Mouse (Mus musculus) liver, postnatal 0 days (tissue): ENCODE data around the gene Nr6a1. TPM values are rescaled to one million over a fixed set of nuclear protein-coding genes. Genes with fewer than 3 reads are reported as not detected.

Source experiments
- ATAC-seq: fragments of 200-750 bp; cut with Nextera tagmentation; 2 replicates; pipeline ENCODE4 v1.8.0; 2017; ENCODE audit warnings: mild to moderate bottlenecking, moderate library complexity
- DNase-seq: peaks from one replicate; pipeline ENCODE4 v3.0.0-alpha.2; 2016
- H3K27ac ChIP-seq: fragments of 300-500 bp; sonication (generic); 2 replicates; pipeline ENCODE4 v1.5.1; 2014; ENCODE audit warnings: antibody characterized with exemption, moderate library complexity, mild to moderate bottlenecking, low read depth
- H3K27me3 ChIP-seq: fragments of 300-500 bp; sonication (generic); 2 replicates; pipeline ENCODE4 v1.6.1; 2014; ENCODE audit warnings: low read length, control low read depth, mixed read lengths; ENCODE audit not compliant: insufficient read depth
- H3K36me3 ChIP-seq: fragments of 300-500 bp; sonication (generic); replicated peaks from 2 replicates; pipeline ENCODE4 v1.6.1; 2014; ENCODE audit warnings: mild to moderate bottlenecking, control low read depth, low read length, moderate library complexity, mixed read lengths; ENCODE audit not compliant: insufficient read depth
- H3K4me1 ChIP-seq: fragments of 300-500 bp; sonication (generic); 2 replicates; pipeline ENCODE4 v1.6.1; 2014; ENCODE audit warnings: antibody characterized with exemption, mild to moderate bottlenecking, control low read depth; ENCODE audit not compliant: insufficient read depth
- H3K4me2 ChIP-seq: fragments of 300-500 bp; sonication (generic); 2 replicates; pipeline ENCODE4 v1.6.1; 2014; ENCODE audit warnings: low read depth, mild to moderate bottlenecking, low read length, moderate library complexity, mixed read lengths
- H3K4me3 ChIP-seq: fragments of 300-500 bp; sonication (generic); 2 replicates; pipeline ENCODE4 v1.5.1; 2014; ENCODE audit warnings: low read depth, low read length
- H3K9ac ChIP-seq: fragments of 300-500 bp; sonication (generic); replicated peaks from 2 replicates; pipeline ENCODE4 v1.6.1; 2014; ENCODE audit warnings: mild to moderate bottlenecking, moderate library complexity
- H3K9me3 ChIP-seq: fragments of 300-500 bp; sonication (generic); 2 replicates; pipeline ENCODE4 v1.6.1; 2016; ENCODE audit warnings: mild to moderate bottlenecking, control low read depth, low read length, mixed read lengths
- CTCF ChIP-seq: sonication (generic); IDR thresholded peaks from 2 replicates; pipeline ENCODE4 v1.5.1; 2016; ENCODE audit warnings: antibody characterized with exemption, low read depth
- EP300 ChIP-seq: IDR thresholded peaks from 2 replicates; pipeline ENCODE4 v1.6.1; 2016; ENCODE audit warnings: antibody characterized with exemption, low read depth, mild to moderate bottlenecking
- WGBS: fragments of 180-500 bp; shearing (Covaris S2); extraction: QIAGEN DNeasy Blood & Tissue Kit; methylation state at CpG from one replicate; pipeline ENCODE4 v1.1.7; 2014; ENCODE audit not compliant: insufficient replicate concordance; 5-methylcytosine and 5-hydroxymethylcytosine counted together
- polyA plus RNA-seq: library from polyadenylated mRNA; unstranded; fragments of >200 nt; fragmentation: Nextera tagmentation; extraction: Ambion mirVana; gene quantifications from 2 replicates; pipeline ENCODE4 v1.2.1, GENCODE M21; 2015

The Nr6a1 gene
- polyA plus RNA-seq, 1 experiment from 2014 or later = 1.1 TPM

DNA sequence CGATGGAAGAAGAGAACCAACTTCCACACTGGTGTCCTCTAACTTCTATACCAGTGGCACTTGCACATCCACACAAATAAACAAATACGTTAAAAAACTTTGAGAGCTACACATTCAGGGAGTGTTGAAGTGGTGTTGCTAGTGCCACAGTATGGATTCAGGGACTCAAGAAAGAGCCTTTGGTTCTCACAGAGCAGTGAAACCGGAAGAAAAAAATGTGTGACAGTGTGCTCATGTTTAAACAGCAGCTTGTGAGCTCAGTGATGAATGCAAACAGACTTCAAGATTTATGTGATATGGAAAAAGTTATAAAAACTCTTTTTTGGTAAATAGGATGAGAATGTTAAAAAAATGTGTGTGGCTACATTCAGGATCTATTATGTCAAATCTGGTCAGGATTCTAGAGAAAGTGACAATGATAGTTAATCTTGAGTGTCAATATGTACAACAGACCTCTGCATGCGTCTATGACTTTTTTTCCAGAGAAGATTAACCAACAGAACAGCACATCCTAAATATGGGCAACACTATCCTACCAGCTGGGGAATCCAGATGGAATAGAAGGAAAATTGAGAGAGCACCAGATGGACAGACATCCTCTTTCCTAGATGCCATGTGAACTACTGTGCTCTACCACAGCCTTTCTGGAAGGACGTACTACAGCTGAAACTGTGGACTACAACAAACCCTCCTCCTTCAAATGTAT, 156.6 kb downstream of the Nr6a1 start:
- 61% methylated on average over 5 of the region's 5 CpGs for whole genome bisulfite sequencing
- H3K36me3 ChIP-seq = no peaks in the 10 kb centered on the region
- H3K4me1 ChIP-seq = peaks cover 2% of the 10 kb centered on the region; the same call in 1 of the 2 replicates
- ATAC-seq (no peak), DNase-seq (no peak)
- TF ChIP-seq EP300 = no peak
- no peak for TF ChIP-seq CTCF
- H3K9ac ChIP-seq = no peak overlapping the region
- H3K27ac ChIP-seq = no peak overlapping the region
- no peak overlapping the region for H3K4me2 ChIP-seq
- H3K4me3 ChIP-seq = no peak overlapping the region
- no peaks in the 10 kb centered on the region for H3K9me3 ChIP-seq
- H3K27me3 ChIP-seq = no peaks in the 10 kb centered on the region

DNA sequence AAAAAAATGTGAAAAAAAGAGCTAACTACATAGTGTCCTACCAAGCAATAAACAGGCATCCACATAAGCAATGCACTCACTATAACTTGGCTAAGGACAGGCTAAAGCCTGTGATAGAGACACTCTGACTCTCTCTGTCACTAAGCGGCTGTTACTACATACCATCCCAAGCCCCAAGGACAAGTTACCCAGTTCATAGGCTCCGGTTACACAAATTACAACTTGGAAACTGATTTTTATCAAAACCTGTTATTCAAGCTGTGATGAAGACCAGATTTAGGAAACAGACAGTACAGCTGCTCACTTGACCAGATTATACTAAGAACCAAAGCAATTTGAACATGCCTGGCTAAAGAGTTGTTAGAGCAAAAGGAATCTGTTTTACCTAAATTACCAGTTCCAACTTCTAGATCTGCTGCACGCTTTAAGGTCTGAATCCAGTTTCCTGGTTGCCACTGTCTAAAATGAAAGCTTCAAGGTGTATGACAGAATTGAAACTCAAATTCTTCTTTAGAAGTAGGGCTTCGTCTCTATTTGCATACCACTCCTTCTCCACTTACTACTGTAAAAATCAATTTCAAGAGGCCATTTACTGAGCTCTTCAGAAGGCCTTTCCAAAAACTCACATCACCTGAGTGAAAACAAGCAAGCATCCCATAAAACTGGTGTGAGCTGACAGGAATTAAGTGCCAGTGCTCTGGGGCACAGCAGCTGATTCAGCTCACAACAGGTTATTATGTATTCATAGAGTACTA, 160.1 kb downstream of the Nr6a1 start:
- Histone ChIP-seq H3K4me1 (no peaks in the 10 kb centered on the region), H3K4me3 (no peak overlapping the region), H3K9me3 (no peaks in the 10 kb centered on the region), H3K27me3 (no peaks in the 10 kb centered on the region), H3K9ac (no peak overlapping the region), H3K27ac (no peak overlapping the region), H3K4me2 (no peak overlapping the region), H3K36me3 (no peaks in the 10 kb centered on the region)
- 76% methylated on average over 4 of the region's 4 CpGs for WGBS
- ATAC-seq = no peak
- no peak for TF ChIP-seq CTCF
- TF ChIP-seq EP300 = no peak
- no peak for DNase-seq

DNA sequence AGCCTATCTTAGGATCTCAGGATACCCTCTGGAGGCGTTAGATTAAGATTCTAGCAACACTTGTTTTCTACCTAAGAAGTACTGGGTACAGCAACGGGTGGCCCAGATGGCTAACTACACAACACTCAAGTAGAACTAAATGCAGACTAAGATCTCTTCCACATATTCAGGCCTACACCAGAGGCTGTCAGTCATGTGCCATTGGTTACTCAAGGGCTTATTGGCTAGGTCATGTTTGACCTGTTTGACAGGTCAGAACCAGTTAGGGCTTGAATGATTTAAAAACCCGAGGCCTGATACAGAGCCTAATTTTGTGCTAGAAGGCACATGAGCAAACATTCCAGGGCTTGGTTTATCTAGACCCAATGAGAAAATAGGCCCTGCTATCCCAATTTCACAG, 187.6 kb downstream of the Nr6a1 start:
- no peak overlapping the region for H3K4me2 ChIP-seq
- no peak for ATAC-seq
- H3K9ac ChIP-seq = no peak overlapping the region
- DNase-seq = no peak
- TF ChIP-seq EP300 (no peak), CTCF (no peak)
- no peak overlapping the region for H3K4me3 ChIP-seq
- H3K4me1 ChIP-seq = no peaks in the 10 kb centered on the region
- 65% methylated on average over 3 of the region's 3 CpGs for WGBS
- H3K27me3 ChIP-seq = no peaks in the 10 kb centered on the region
- no peaks in the 10 kb centered on the region; the same call in 1 of the 2 replicates for H3K36me3 ChIP-seq
- no peaks in the 10 kb centered on the region for H3K9me3 ChIP-seq
- no peak overlapping the region for H3K27ac ChIP-seq

DNA sequence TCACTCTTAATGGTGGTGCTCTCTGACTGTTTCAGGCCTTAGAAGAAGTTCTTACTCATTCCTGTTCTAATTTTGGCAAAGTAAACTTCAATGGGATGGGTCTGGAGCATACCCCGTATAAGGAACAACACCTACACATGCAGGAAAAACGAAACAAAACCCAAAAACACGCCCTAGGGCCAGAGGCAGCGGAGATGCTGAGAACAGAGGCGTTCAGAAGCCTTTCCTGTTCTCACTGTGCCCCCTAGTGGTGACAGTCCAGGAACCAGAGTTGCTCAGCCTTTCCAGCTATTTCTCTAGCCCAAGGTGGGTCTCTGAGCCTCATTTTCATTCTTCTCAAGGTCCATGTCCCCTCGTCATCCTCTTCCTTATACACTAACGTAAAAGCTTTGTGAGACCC, 188.1 kb downstream of the Nr6a1 start:
- 25% methylated on average over 7 of the region's 7 CpGs for WGBS
- DNase-seq = peak; percentile 68
- Histone ChIP-seq H3K9ac (no peak overlapping the region), H3K36me3 (no peaks in the 10 kb centered on the region; the same call in 1 of the 2 replicates), H3K27me3 (no peaks in the 10 kb centered on the region), H3K4me1 (no peaks in the 10 kb centered on the region), H3K4me3 (no peak overlapping the region), H3K27ac (no peak overlapping the region), H3K4me2 (no peak overlapping the region), H3K9me3 (no peaks in the 10 kb centered on the region)
- peak; percentile 35; the same call in 1 of the 2 replicates for ATAC-seq
- no peak for TF ChIP-seq EP300
- TF ChIP-seq CTCF = peak; percentile 85

DNA sequence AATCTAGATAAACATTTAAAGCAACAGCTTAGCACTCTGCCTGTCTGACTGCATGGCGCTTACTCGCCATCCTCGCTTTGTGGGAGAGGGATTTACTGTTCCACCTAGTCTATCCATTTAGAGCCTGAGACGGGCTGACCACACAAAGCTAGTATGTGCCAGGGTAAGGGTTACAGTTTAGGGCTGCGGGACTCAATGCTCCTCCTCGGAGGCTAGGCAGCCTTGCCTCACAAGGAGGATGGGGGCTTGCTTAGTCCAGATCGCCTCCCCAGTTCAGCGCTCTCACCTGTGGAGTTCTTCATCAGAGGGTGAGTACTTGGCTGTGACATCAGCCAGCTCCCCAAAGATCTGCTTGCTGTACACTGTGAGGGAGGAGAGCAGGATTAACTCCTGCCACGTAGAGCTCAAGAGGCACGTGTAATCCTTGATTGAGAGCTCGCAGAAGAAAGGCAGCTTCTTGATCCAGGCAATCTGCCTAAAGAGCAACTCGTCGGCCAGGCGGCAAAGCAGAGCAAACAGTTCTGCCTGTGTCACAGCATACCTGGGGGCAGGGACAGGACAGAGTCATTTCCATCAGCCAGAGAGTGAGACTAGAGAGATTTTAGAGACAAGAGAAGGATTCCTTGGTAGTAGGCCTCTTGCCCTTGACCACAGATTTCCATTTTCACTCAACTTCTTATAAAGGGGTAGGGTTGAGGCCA, 188.7 kb downstream of the Nr6a1 start:
- Histone ChIP-seq H3K4me3 (no peak overlapping the region), H3K27ac (no peak overlapping the region), H3K36me3 (no peaks in the 10 kb centered on the region; the same call in 1 of the 2 replicates), H3K27me3 (no peaks in the 10 kb centered on the region), H3K9me3 (no peaks in the 10 kb centered on the region), H3K9ac (no peak overlapping the region), H3K4me2 (no peak overlapping the region), H3K4me1 (no peaks in the 10 kb centered on the region)
- TF ChIP-seq CTCF (no peak), EP300 (no peak)
- 85% methylated on average over 14 of the region's 14 CpGs for WGBS
- ATAC-seq (no peak), DNase-seq (no peak)

DNA sequence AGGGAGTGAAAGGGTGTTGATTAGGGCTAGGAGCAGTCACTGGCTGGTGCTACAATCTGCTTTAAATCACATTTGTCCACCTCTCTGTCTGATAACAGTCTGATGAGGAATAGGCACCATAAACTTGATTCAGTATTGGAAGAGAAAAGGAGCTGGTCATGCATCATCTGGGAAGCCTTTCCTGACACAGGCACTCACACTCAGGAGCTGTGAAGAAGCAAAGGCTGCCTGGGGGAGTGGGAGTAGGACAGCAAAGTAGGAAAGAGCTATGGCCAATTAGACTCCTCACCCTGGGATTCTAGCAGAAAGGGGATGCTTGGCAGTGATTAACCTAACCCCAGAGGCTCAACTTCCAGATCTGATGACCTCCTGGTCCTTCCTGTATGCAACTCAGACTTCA, 191.7 kb downstream of the Nr6a1 start:
- Histone ChIP-seq H3K9me3 (no peaks in the 10 kb centered on the region), H3K4me3 (no peak overlapping the region), H3K27me3 (no peaks in the 10 kb centered on the region), H3K27ac (no peak overlapping the region), H3K36me3 (peaks cover under 1% of the 10 kb centered on the region; the same call in 1 of the 2 replicates), H3K4me2 (no peak overlapping the region), H3K9ac (no peak overlapping the region), H3K4me1 (no peaks in the 10 kb centered on the region)
- no peak for ATAC-seq
- no peak for DNase-seq
- TF ChIP-seq CTCF = no peak
